Mouse (Mus musculus) ES-Bruce4 (cell line): Measurements from ENCODE around the gene Ryr3. TPM values are rescaled to one million over a fixed set of nuclear protein-coding genes. Genes with fewer than 3 reads are reported as not detected.

Source experiments
- H3K27ac ChIP-seq: 2 replicates; pipeline ENCODE4 v1.5.1; 2012; ENCODE audit warnings: low read length, inconsistent platforms; ENCODE audit not compliant: insufficient read depth
- H3K27me3 ChIP-seq: 2 replicates; pipeline ENCODE4 v1.6.1; 2012; ENCODE audit warnings: mild to moderate bottlenecking, low read length, inconsistent platforms; ENCODE audit not compliant: control insufficient read depth, poor library complexity, insufficient read depth, severe bottlenecking
- H3K36me3 ChIP-seq: 2 replicates; pipeline ENCODE4 v1.6.1; 2012; ENCODE audit warnings: inconsistent platforms, mild to moderate bottlenecking, low read length, moderate library complexity; ENCODE audit not compliant: control insufficient read depth, poor library complexity, insufficient read depth, severe bottlenecking
- H3K4me1 ChIP-seq: one replicate; pipeline ENCODE4 v1.8.1; 2011; ENCODE audit warnings: low read length; ENCODE audit not compliant: control insufficient read depth, insufficient read depth
- H3K4me3 ChIP-seq: 2 replicates; pipeline ENCODE4 v1.5.1; 2011; ENCODE audit warnings: low read depth, mild to moderate bottlenecking, low read length
- H3K9ac ChIP-seq: 2 replicates; pipeline ENCODE4 v1.6.1; 2012; ENCODE audit warnings: low read depth, mild to moderate bottlenecking, inconsistent platforms; ENCODE audit not compliant: poor library complexity, severe bottlenecking
- H3K9me3 ChIP-seq: replicated peaks from 2 replicates; pipeline ENCODE4 v1.6.1; 2012; ENCODE audit warnings: mild to moderate bottlenecking, low read length, inconsistent platforms; ENCODE audit not compliant: control insufficient read depth, poor library complexity, insufficient read depth, severe bottlenecking
- CTCF ChIP-seq: IDR thresholded peaks from one replicate; pipeline ENCODE4 v1.8.1; 2011; ENCODE audit warnings: low read depth, low read length
- EP300 ChIP-seq: IDR thresholded peaks from 2 replicates; pipeline ENCODE4 v1.6.1; 2011; ENCODE audit warnings: low read depth, low read length; ENCODE audit not compliant: insufficient read depth
- POLR2A ChIP-seq: IDR thresholded peaks from one replicate; pipeline ENCODE4 v1.8.1; 2011; ENCODE audit warnings: low read length; ENCODE audit not compliant: insufficient read depth
- polyA plus RNA-seq: library from polyadenylated mRNA; stranded (reverse); fragments of >200 nt; gene quantifications from 2 replicates; pipeline ENCODE4 v1.2.4, GENCODE M21; 2011; ENCODE audit warnings: low read depth; ENCODE audit not compliant: missing spikeins, insufficient read depth, insufficient read length

Gene Ryr3
- polyA plus RNA-seq, 1 experiment: 0.06 TPM

DNA sequence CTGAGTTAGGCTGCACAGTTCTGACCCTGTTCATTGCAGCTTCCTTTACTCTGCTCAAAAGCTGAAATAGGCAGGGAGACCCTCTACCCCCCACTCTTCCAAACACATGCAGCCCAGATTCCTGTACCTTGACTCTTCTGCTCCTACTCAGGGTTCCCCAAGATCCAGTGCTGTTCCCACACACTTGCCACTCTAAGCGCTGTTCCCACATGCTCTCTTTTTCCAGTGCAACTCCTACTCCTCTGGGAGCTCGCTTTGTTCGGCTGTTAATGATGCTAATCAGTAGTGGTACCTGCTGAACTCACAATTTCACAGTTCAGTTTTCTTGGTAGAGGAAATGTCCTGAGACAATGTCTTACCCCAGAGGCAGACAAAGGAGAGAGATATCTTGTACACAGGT, 6.9 kb downstream of the Ryr3 start:
- H3K4me1 ChIP-seq: no peaks in the 10 kb centered on the region
- H3K27me3 ChIP-seq: peaks cover 2% of the 10 kb centered on the region; the same call in 1 of the 2 replicates
- H3K9me3 ChIP-seq: no peaks in the 10 kb centered on the region
- no peak overlapping the region for H3K4me3 ChIP-seq
- no peak overlapping the region for H3K9ac ChIP-seq
- TF ChIP-seq POLR2A (no peak), EP300 (no peak)
- no peak overlapping the region for H3K27ac ChIP-seq
- H3K36me3 ChIP-seq: no peaks in the 10 kb centered on the region

DNA sequence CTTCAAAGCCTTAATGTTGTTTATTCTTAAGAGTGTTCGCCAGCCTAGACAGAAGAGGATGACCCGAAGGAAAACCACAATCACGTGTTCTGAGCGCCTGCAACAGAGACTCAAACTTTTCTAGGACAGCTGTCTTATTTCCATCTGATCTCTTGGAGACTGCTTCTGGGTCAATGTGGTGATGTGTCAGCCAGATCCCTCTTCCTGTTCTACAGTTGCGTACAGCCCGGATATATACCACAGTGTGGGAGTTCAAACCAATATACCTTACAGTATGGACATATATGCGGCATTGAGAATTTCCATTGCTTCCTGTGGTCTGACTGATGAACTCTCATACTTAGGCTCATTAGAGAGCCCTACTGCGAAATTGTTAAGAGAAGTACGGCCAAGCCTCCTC, 7.6 kb downstream of the Ryr3 start:
- Histone ChIP-seq H3K36me3 (no peaks in the 10 kb centered on the region), H3K9ac (no peak overlapping the region), H3K27ac (no peak overlapping the region), H3K9me3 (no peaks in the 10 kb centered on the region), H3K4me3 (no peak overlapping the region), H3K27me3 (no peaks in the 10 kb centered on the region), H3K4me1 (no peaks in the 10 kb centered on the region)
- TF ChIP-seq EP300 (no peak), POLR2A (no peak), CTCF (no peak)

DNA sequence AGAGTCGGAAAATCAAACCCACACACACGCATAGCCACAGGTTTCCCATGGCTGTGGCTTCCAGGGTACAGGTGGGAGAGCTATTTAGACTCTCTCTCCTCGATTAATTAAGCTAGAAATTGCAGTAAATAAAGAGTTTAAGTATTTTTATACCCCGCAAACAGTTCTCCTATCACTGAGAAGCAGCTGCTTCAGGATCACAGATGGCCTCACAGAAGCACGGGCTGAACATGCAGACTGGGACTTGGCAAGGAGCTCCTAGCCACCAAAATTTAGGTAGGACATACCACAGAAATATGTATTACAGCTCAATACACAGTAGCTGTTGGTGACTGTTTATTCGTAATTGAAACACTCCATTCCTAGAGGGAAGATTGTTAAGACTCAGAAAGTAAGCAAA, 14.0 kb downstream of the Ryr3 start:
- H3K4me3 ChIP-seq: no peak overlapping the region
- no peak overlapping the region for H3K9ac ChIP-seq
- no peaks in the 10 kb centered on the region for H3K36me3 ChIP-seq
- no peaks in the 10 kb centered on the region for H3K9me3 ChIP-seq
- no peak overlapping the region for H3K27ac ChIP-seq
- no peaks in the 10 kb centered on the region for H3K27me3 ChIP-seq
- TF ChIP-seq EP300: no peak
- no peak for TF ChIP-seq CTCF
- TF ChIP-seq POLR2A: no peak
- H3K4me1 ChIP-seq: no peaks in the 10 kb centered on the region

DNA sequence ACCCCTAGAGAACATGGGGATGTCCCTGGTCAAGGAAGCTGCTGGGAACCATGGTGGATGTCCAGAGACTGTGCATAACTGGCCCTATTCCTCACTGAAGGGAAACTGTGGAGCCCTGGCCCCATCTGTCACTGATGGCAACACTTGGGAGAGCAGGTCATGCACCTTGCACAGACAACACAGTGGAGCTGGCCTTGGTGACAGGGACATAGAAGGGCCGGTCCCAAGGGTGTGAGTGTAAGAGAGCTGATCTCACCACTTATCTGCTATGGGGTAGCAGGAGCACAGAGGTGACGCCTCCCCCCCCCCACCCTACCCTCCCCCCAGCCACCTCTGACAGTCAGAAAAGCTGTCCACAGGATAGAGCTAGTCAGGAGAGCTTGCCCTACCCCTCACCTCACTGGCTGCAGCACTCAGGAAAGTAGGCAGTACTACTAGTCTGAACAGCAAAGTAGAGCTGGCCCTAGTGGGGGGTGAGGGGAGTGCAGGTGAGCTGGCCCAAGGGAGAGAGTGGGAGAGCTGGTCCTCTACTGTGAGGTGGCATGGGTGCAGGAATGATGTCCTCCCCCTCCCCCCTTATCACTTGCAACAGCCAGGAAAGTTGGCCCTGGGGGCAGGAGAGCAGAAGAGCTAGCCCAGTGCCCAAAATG, 17.7 kb downstream of the Ryr3 start:
- Histone ChIP-seq H3K9me3 (no peaks in the 10 kb centered on the region), H3K36me3 (no peaks in the 10 kb centered on the region), H3K27ac (no peak overlapping the region), H3K27me3 (no peaks in the 10 kb centered on the region), H3K9ac (no peak overlapping the region), H3K4me3 (no peak overlapping the region), H3K4me1 (no peaks in the 10 kb centered on the region)
- TF ChIP-seq POLR2A (no peak), CTCF (no peak), EP300 (no peak)

DNA sequence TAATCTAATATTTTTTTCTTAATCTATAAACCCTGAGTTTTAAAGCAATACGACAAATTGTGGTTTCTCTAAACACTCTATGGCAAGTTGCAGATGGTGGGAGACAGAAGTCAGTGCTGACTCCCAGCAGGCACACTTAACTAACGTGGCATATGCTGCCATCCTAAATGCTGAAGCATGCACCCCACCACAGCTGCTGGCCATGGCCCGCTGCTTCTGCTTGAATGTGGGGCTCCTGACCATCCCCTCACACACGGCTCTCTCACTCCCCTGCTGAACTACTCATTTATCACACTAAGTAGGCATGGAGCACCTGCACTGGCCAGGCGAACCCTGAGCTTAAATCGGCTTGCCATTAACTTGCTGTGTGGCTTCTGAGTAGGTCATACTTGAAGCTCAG, 29.7 kb downstream of the Ryr3 start:
- H3K27ac ChIP-seq: no peak overlapping the region
- TF ChIP-seq EP300 (no peak), CTCF (no peak), POLR2A (no peak)
- no peak overlapping the region for H3K4me3 ChIP-seq
- H3K36me3 ChIP-seq: no peaks in the 10 kb centered on the region
- no peaks in the 10 kb centered on the region for H3K4me1 ChIP-seq
- no peak overlapping the region for H3K9ac ChIP-seq
- H3K9me3 ChIP-seq: no peaks in the 10 kb centered on the region
- H3K27me3 ChIP-seq: no peaks in the 10 kb centered on the region

DNA sequence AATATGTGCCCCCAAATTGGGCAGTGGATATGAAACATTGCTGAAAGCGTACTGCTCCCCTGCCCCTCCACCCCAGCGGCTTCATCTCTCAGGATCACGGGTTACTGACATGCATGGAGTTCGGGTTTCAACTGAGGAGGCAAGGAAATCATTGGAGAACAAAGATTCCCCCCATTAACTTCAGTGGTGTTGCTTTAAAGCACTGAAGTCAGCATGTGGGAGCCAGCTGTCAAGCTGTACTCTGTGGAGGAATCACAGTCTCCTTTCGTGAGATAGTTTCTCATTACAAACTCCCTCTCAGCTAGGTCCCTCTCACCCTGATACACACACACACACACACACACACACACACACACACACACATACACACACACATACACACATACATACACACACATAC, 35.2 kb downstream of the Ryr3 start:
- H3K36me3 ChIP-seq: no peaks in the 10 kb centered on the region
- H3K4me1 ChIP-seq: no peaks in the 10 kb centered on the region
- H3K27ac ChIP-seq: no peak overlapping the region
- no peaks in the 10 kb centered on the region for H3K9me3 ChIP-seq
- no peaks in the 10 kb centered on the region for H3K27me3 ChIP-seq
- no peak overlapping the region for H3K4me3 ChIP-seq
- no peak overlapping the region for H3K9ac ChIP-seq
- no peak for TF ChIP-seq EP300
